ENCODE assay signal across 13 mouse cellular contexts in genomic region chr4:154886876-154887592, GRCm38 (mm10). TPM values are rescaled to one million over a fixed set of nuclear protein-coding genes. Genes with fewer than 3 reads are reported as not detected.
DNase-seq lines count a peak whose midpoint lies in the region; ATAC-seq lines count a peak whose summit lies in the region.
"Had no signal": no experiment of that assay in that cellular context is flagged by ENCODE, and none has a peak within 500 bp of the region (broad histone marks: within the 10 kb centered on the region; RNA-seq: fewer than 3 reads in every experiment).

No protein-coding gene starts in this region.

- WGBS in forebrain, embryonic 10.5 days, result 80% methylated on average over 13 of the region's 13 CpGs
- WGBS in forebrain, embryonic 15.5 days, result 68% methylated on average over 13 of the region's 13 CpGs
- WGBS in limb, embryonic 13.5 days, result 66% methylated on average over 13 of the region's 13 CpGs
- WGBS in limb, embryonic 10.5 days, result 71% methylated on average over 13 of the region's 13 CpGs
- WGBS in embryonic facial prominence, embryonic 13.5 days, result 66% methylated on average over 13 of the region's 13 CpGs
- 63% methylated on average over 13 of the region's 13 CpGs for WGBS in midbrain, embryonic 14.5 days

- no peaks in the 10 kb centered on the region for H3K36me3 ChIP-seq in forebrain, embryonic 10.5 days (replicated peaks)
- no peaks in the 10 kb centered on the region for H3K36me3 ChIP-seq in forebrain, embryonic 15.5 days
- H3K36me3 ChIP-seq in limb, embryonic 13.5 days, result no peaks in the 10 kb centered on the region
- H3K36me3 ChIP-seq in limb, embryonic 10.5 days, result no peaks in the 10 kb centered on the region
- no peaks in the 10 kb centered on the region for H3K36me3 ChIP-seq in embryonic facial prominence, embryonic 13.5 days
- H3K36me3 ChIP-seq in midbrain, embryonic 14.5 days (ENCODE audit: control insufficient read depth, insufficient read depth, low read length), result no peaks in the 10 kb centered on the region

- no peaks in the 10 kb centered on the region for H3K9me3 ChIP-seq in forebrain, embryonic 10.5 days
- no peaks in the 10 kb centered on the region for H3K9me3 ChIP-seq in forebrain, embryonic 15.5 days
- no peaks in the 10 kb centered on the region for H3K9me3 ChIP-seq in limb, embryonic 13.5 days
- H3K9me3 ChIP-seq in limb, embryonic 10.5 days (replicated peaks), result no peaks in the 10 kb centered on the region
- no peaks in the 10 kb centered on the region for H3K9me3 ChIP-seq in embryonic facial prominence, embryonic 13.5 days
- no peaks in the 10 kb centered on the region for H3K9me3 ChIP-seq in midbrain, embryonic 14.5 days (ENCODE audit: control insufficient read depth, low read length)

- no peak overlapping the region for H3K4me2 ChIP-seq in forebrain, embryonic 15.5 days (replicated peaks)
- no peak overlapping the region for H3K4me2 ChIP-seq in limb, embryonic 13.5 days (replicated peaks)
- H3K4me2 ChIP-seq in embryonic facial prominence, embryonic 13.5 days, result no peak overlapping the region
- no peak overlapping the region for H3K4me2 ChIP-seq in midbrain, embryonic 14.5 days (ENCODE audit: low read length)

- no peak overlapping the region for H3K4me3 ChIP-seq in forebrain, embryonic 10.5 days
- no peak overlapping the region for H3K4me3 ChIP-seq in forebrain, embryonic 15.5 days
- no peak overlapping the region for H3K4me3 ChIP-seq in limb, embryonic 13.5 days
- H3K4me3 ChIP-seq in limb, embryonic 10.5 days, result no peak overlapping the region
- H3K4me3 ChIP-seq in embryonic facial prominence, embryonic 13.5 days, result no peak overlapping the region
- H3K4me3 ChIP-seq in midbrain, embryonic 14.5 days (replicated peaks; ENCODE audit: low read depth, low read length), result no peak overlapping the region
- H3K4me3 ChIP-seq: heart, adult 2 months; left cerebral cortex, adult 2 months had no signal

- no peak for ATAC-seq in forebrain, embryonic 15.5 days (replicated peaks)
- ATAC-seq in limb, embryonic 13.5 days (ENCODE audit: low FRiP score, low read depth), result peak; percentile 25; the same call in 1 of the 2 replicates
- no peak for ATAC-seq in embryonic facial prominence, embryonic 13.5 days (ENCODE audit: insufficient number of reproducible peaks, insufficient read depth, low FRiP score, low TSS enrichment, low read depth)
- ATAC-seq in midbrain, embryonic 14.5 days (ENCODE audit: low FRiP score, low TSS enrichment), result no peak
- ATAC-seq: liver, postnatal 0 days had no signal

- H3K9ac ChIP-seq in forebrain, embryonic 15.5 days (replicated peaks), result no peak overlapping the region
- H3K9ac ChIP-seq in limb, embryonic 13.5 days, result no peak overlapping the region
- H3K9ac ChIP-seq in embryonic facial prominence, embryonic 13.5 days, result 0 out of 2 replicates have a peak overlapping the region, but pooled peaks have one; percentile 27
- H3K9ac ChIP-seq in midbrain, embryonic 14.5 days (replicated peaks; ENCODE audit: low read length), result no peak overlapping the region; the same call in 1 of the 2 replicates
- H3K9ac ChIP-seq: liver, postnatal 0 days had no signal

- DNase-seq in forebrain, embryonic 10.5 days (ENCODE audit: extremely low spot score, low spot score), result no peak
- no peak for DNase-seq in limb, embryonic 10.5 days (ENCODE audit: low spot score)
- DNase-seq in midbrain, embryonic 14.5 days, result no peak
- no peak for DNase-seq in spleen, postnatal 14 days (ENCODE audit: low spot score in 2 of 2)
- DNase-seq in spleen, adult 18-20 months, result no peak
- DNase-seq: heart, adult 2 months; liver, postnatal 0 days; thymus, postnatal 36 days had no signal

- no peaks in the 10 kb centered on the region for H3K27me3 ChIP-seq in forebrain, embryonic 10.5 days (ENCODE audit: poor library complexity, severe bottlenecking)
- no peaks in the 10 kb centered on the region for H3K27me3 ChIP-seq in forebrain, embryonic 15.5 days
- peaks cover 4% of the 10 kb centered on the region; the same call in 1 of the 2 replicates for H3K27me3 ChIP-seq in limb, embryonic 13.5 days
- H3K27me3 ChIP-seq in limb, embryonic 10.5 days (ENCODE audit: low read depth, poor library complexity, severe bottlenecking), result 0 out of 2 replicates have a peak, but pooled peaks cover 12% of the 10 kb centered on the region
- peaks cover 2% of the 10 kb centered on the region; the same call in 1 of the 2 replicates for H3K27me3 ChIP-seq in embryonic facial prominence, embryonic 13.5 days
- no peaks in the 10 kb centered on the region for H3K27me3 ChIP-seq in midbrain, embryonic 14.5 days (ENCODE audit: control insufficient read depth, insufficient read depth, low read length)

- H3K27ac ChIP-seq in forebrain, embryonic 10.5 days, result peak overlapping the region; percentile 54; the same call in 1 of the 2 replicates
- no peak overlapping the region for H3K27ac ChIP-seq in forebrain, embryonic 15.5 days (replicated peaks)
- H3K27ac ChIP-seq in limb, embryonic 13.5 days, result no peak overlapping the region
- H3K27ac ChIP-seq in limb, embryonic 10.5 days, result no peak overlapping the region
- no peak overlapping the region for H3K27ac ChIP-seq in embryonic facial prominence, embryonic 13.5 days
- H3K27ac ChIP-seq in midbrain, embryonic 14.5 days (replicated peaks; ENCODE audit: low read depth, low read length), result 0 out of 2 replicates have a peak overlapping the region, but pooled peaks have one; percentile 16
- H3K27ac ChIP-seq: heart, adult 2 months; left cerebral cortex, adult 2 months had no signal

- 0 out of 2 replicates have a peak, but pooled peaks cover 8% of the 10 kb centered on the region for H3K4me1 ChIP-seq in forebrain, embryonic 10.5 days
- H3K4me1 ChIP-seq in forebrain, embryonic 15.5 days, result no peaks in the 10 kb centered on the region
- H3K4me1 ChIP-seq in limb, embryonic 13.5 days, result no peaks in the 10 kb centered on the region
- peaks cover 12% of the 10 kb centered on the region for H3K4me1 ChIP-seq in limb, embryonic 10.5 days
- no peaks in the 10 kb centered on the region for H3K4me1 ChIP-seq in embryonic facial prominence, embryonic 13.5 days
- H3K4me1 ChIP-seq in midbrain, embryonic 14.5 days (ENCODE audit: control insufficient read depth, insufficient read depth, low read length), result no peaks in the 10 kb centered on the region

RNA-seq across cellular contexts. Expression of gene Fam213b, which starts 11.9 kb away (rescaled TPM):
- 36.1 and 36.3 TPM in 2 replicates for polyA plus RNA-seq in forebrain, embryonic 10.5 days (2016; fragmentation: Nextera tagmentation; extraction: Ambion mirVana)
- 36.8 and 40.5 TPM in 2 replicates for polyA plus RNA-seq in forebrain, embryonic 15.5 days (2015; fragmentation: Nextera tagmentation; extraction: Ambion mirVana)
- polyA plus RNA-seq in limb, embryonic 13.5 days (2015; fragmentation: Nextera tagmentation; extraction: Ambion mirVana), result 44.3 and 45.1 TPM in 2 replicates
- polyA plus RNA-seq in limb, embryonic 10.5 days (2016; fragmentation: Nextera tagmentation; extraction: Ambion mirVana), result 34.9 and 42.7 TPM in 2 replicates
- polyA plus RNA-seq in embryonic facial prominence, embryonic 13.5 days (2015; fragmentation: Nextera tagmentation; extraction: Ambion mirVana), result 48.6 and 53.6 TPM in 2 replicates
- polyA plus RNA-seq in midbrain, embryonic 14.5 days (2014; fragmentation: Nextera tagmentation; extraction: Ambion mirVana), result 52.1 and 53.2 TPM in 2 replicates

RNA-seq across cellular contexts. Expression of gene Mmel1, which starts 17.6 kb away (rescaled TPM):
- 0.09 and 0.14 TPM in 2 replicates for polyA plus RNA-seq in forebrain, embryonic 10.5 days (2016; fragmentation: Nextera tagmentation; extraction: Ambion mirVana)
- polyA plus RNA-seq in forebrain, embryonic 15.5 days (2015; fragmentation: Nextera tagmentation; extraction: Ambion mirVana), result 0.36 and 0.56 TPM in 2 replicates
- polyA plus RNA-seq in limb, embryonic 13.5 days (2015; fragmentation: Nextera tagmentation; extraction: Ambion mirVana), result 0.05 and 0.23 TPM in 2 replicates
- 0.15 TPM in 1 of 2 replicates, not detected in the other for polyA plus RNA-seq in limb, embryonic 10.5 days (2016; fragmentation: Nextera tagmentation; extraction: Ambion mirVana)
- polyA plus RNA-seq in embryonic facial prominence, embryonic 13.5 days (2015; fragmentation: Nextera tagmentation; extraction: Ambion mirVana), result 0.28 TPM in 1 of 2 replicates, not detected in the other
- polyA plus RNA-seq in midbrain, embryonic 14.5 days (2014; fragmentation: Nextera tagmentation; extraction: Ambion mirVana), result 0.50 and 0.53 TPM in 2 replicates
- polyA plus RNA-seq: intestine, embryonic 14.5 days had no signal

RNA-seq across cellular contexts. Expression of gene Tnfrsf14, which starts 41.3 kb away (rescaled TPM):
- 0.68 and 0.93 TPM in 2 replicates for polyA plus RNA-seq in forebrain, embryonic 10.5 days (2016; fragmentation: Nextera tagmentation; extraction: Ambion mirVana)
- polyA plus RNA-seq in forebrain, embryonic 15.5 days (2015; fragmentation: Nextera tagmentation; extraction: Ambion mirVana), result 0.36 TPM in 1 of 2 replicates, not detected in the other
- 1.2 and 1.8 TPM in 2 replicates for polyA plus RNA-seq in limb, embryonic 13.5 days (2015; fragmentation: Nextera tagmentation; extraction: Ambion mirVana)
- polyA plus RNA-seq in limb, embryonic 10.5 days (2016; fragmentation: Nextera tagmentation; extraction: Ambion mirVana), result 0.55 and 2.4 TPM in 2 replicates
- polyA plus RNA-seq in embryonic facial prominence, embryonic 13.5 days (2015; fragmentation: Nextera tagmentation; extraction: Ambion mirVana), result 1.6 and 1.8 TPM in 2 replicates
- polyA plus RNA-seq in midbrain, embryonic 14.5 days (2014; fragmentation: Nextera tagmentation; extraction: Ambion mirVana), result not detected in 2 replicates

RNA-seq across cellular contexts. Expression of gene Ttc34, which starts 49.8 kb away (rescaled TPM):
- 0.58 and 0.61 TPM in 2 replicates for polyA plus RNA-seq in forebrain, embryonic 10.5 days (2016; fragmentation: Nextera tagmentation; extraction: Ambion mirVana)
- polyA plus RNA-seq in forebrain, embryonic 15.5 days (2015; fragmentation: Nextera tagmentation; extraction: Ambion mirVana), result 1.3 TPM in 2 replicates
- 0.27 and 0.32 TPM in 2 replicates for polyA plus RNA-seq in limb, embryonic 13.5 days (2015; fragmentation: Nextera tagmentation; extraction: Ambion mirVana)
- 0.41 and 0.46 TPM in 2 replicates for polyA plus RNA-seq in limb, embryonic 10.5 days (2016; fragmentation: Nextera tagmentation; extraction: Ambion mirVana)
- polyA plus RNA-seq in embryonic facial prominence, embryonic 13.5 days (2015; fragmentation: Nextera tagmentation; extraction: Ambion mirVana), result 0.36 and 0.49 TPM in 2 replicates
- polyA plus RNA-seq in midbrain, embryonic 14.5 days (2014; fragmentation: Nextera tagmentation; extraction: Ambion mirVana), result 1.8 TPM in 2 replicates
- polyA plus RNA-seq: liver, postnatal 0 days had no signal

Comparison
In these comparisons a context has a peak if more than half of its experiments do, and no peak if none do; other contexts are left out.
1. H3K27ac ChIP-seq: peak in forebrain, embryonic 10.5 days (single experiment) and midbrain, embryonic 14.5 days (single experiment); none in forebrain, embryonic 15.5 days (single experiment), limb, embryonic 13.5 days (single experiment), limb, embryonic 10.5 days (single experiment) and embryonic facial prominence, embryonic 13.5 days (single experiment).